ENCODE assay signal across 8 mouse cellular contexts in the genomic region with DNA sequence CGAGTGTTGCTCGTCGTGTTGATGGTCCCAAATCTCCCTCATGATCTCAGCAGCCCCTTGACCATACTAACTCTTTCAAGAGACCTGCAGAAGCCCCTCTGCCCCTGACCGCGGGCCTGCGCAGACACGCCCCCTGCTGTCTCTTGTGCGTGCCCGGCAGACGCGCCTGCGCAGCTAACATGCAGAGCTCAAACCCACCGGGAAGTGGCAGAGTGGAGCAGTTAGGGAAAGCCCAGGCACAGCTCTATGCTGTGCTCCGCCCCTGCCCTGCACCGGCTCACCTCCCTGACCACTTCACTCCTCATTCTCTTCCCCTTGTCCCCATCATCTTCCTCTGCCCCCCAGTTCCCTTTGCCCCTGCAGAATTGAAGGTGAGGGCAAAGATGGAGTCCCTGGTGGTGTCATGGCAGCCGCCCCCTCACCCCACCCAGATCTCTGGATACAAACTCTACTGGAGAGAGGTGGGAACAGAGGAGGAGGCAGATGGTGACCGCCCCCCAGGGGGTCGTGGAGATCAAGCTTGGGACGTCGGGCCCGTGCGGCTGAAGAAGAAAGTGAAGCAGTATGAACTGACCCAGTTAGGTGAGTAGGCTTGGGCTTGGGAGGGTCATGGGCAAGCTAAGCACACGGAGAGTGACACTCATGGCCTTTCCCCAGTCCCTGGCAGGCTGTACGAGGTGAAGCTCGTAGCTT. TPM values are rescaled to one million over a fixed set of nuclear protein-coding genes. Genes with fewer than 3 reads are reported as not detected.
DNase-seq lines count a peak whose midpoint lies in the region; ATAC-seq and TF ChIP-seq lines count a peak whose summit lies in the region.

No protein-coding gene starts in this region.

- peak overlapping the region; percentile 39 for H3K9ac ChIP-seq in liver, embryonic 11.5 days (ENCODE audit: low read depth, low read length)

- no peak overlapping the region for H3K4me3 ChIP-seq in layer of hippocampus, adult 2 months
- H3K4me3 ChIP-seq in liver, embryonic 11.5 days (ENCODE audit: low read depth, low read length), result peak overlapping the region; percentile 40

- H3K9me3 ChIP-seq in liver, embryonic 11.5 days (ENCODE audit: control insufficient read depth, low read length), result no peaks in the 10 kb centered on the region

- H3K27me3 ChIP-seq in liver, embryonic 11.5 days (replicated peaks; ENCODE audit: control insufficient read depth, insufficient read depth, low read length), result peaks cover 20% of the 10 kb centered on the region

- peak overlapping the region; percentile 76 for H3K4me2 ChIP-seq in liver, embryonic 11.5 days

- H3K36me3 ChIP-seq in liver, embryonic 11.5 days (ENCODE audit: control insufficient read depth, insufficient read depth, low read length), result peaks cover 2% of the 10 kb centered on the region; the same call in 1 of the 2 replicates

- WGBS in liver, embryonic 11.5 days, result 10% methylated on average over 25 of the region's 25 CpGs

- peak; percentile 73 for TF ChIP-seq CTCF in layer of hippocampus, adult 2 months (conservative IDR thresholded peaks at IDR 0.05)

- DNase-seq in layer of hippocampus, adult 2 months (ENCODE audit: low spot score in 2 of 2), result no peak
- no peak for DNase-seq in layer of hippocampus, adult 9-11 months
- DNase-seq in brain, adult 2 months (ENCODE audit: low read depth, low spot score), result peak; percentile 34
- peak; percentile 44 for DNase-seq in liver, embryonic 11.5 days (ENCODE audit: low spot score)
- DNase-seq in natural killer cell, adult 2 months (ENCODE audit: low spot score in 2 of 2), result peak; percentile 32 to 41
- DNase-seq in ovary, postnatal 14 days (ENCODE audit: low spot score), result no peak
- DNase-seq in layer of hippocampus, adult 18-20 months (ENCODE audit: low spot score in 2 of 2), result no peak

- ATAC-seq in hematopoietic stem cell, adult 5-6 weeks (replicated peaks in 1 of 2; ENCODE audit: insufficient read depth in 1 of 2, low FRiP score in 2 of 2, low TSS enrichment in 1 of 2, low read depth in 1 of 2, poor library complexity in 2 of 2, severe bottlenecking in 2 of 2), result peak; percentile 64 to 76
- ATAC-seq in liver, embryonic 11.5 days (replicated peaks; ENCODE audit: low FRiP score), result peak; percentile 59; the same call in 1 of the 2 replicates

- H3K4me1 ChIP-seq in liver, embryonic 11.5 days (replicated peaks; ENCODE audit: control insufficient read depth, insufficient read depth, low read length), result peaks cover 2% of the 10 kb centered on the region; the same call in 1 of the 2 replicates

- H3K27ac ChIP-seq in layer of hippocampus, adult 2 months, result no peak overlapping the region
- H3K27ac ChIP-seq in liver, embryonic 11.5 days (ENCODE audit: low read depth, low read length), result no peak overlapping the region

RNA-seq across cellular contexts. Expression of gene Igdcc3, which starts 12.7 kb away (rescaled TPM):
- 1 to 10 TPM; 3.5 to 4.9 TPM for total RNA-seq in layer of hippocampus, adult 2 months (2021)
- not detected in 2 replicates for total RNA-seq in hematopoietic stem cell, adult 5-6 weeks (2017)
- 4.8 and 5.5 TPM in 2 replicates for polyA plus RNA-seq in liver, embryonic 11.5 days (2014; fragmentation: Nextera tagmentation; extraction: Ambion mirVana)
- total RNA-seq in layer of hippocampus, adult 18-20 months (2021), result 1 to 10 TPM; 2.9 to 4.0 TPM

RNA-seq across cellular contexts. Expression of gene Igdcc4, which starts 27.0 kb away (rescaled TPM):
- 10 to 100 TPM; 34.7 to 38.8 TPM for total RNA-seq in layer of hippocampus, adult 2 months (2021)
- total RNA-seq in hematopoietic stem cell, adult 5-6 weeks (2017), result 1.4 and 1.6 TPM in 2 replicates
- polyA plus RNA-seq in liver, embryonic 11.5 days (2014; fragmentation: Nextera tagmentation; extraction: Ambion mirVana), result 12.0 and 15.0 TPM in 2 replicates
- total RNA-seq in layer of hippocampus, adult 18-20 months (2021), result 10 to 100 TPM; 37.2 TPM

Comparison
In these comparisons a context has a peak if more than half of its experiments do, and no peak if none do; other contexts are left out.
1. DNase-seq: peak in brain, adult 2 months (single experiment), liver, embryonic 11.5 days (single experiment) and natural killer cell, adult 2 months (2 of 2); none in layer of hippocampus, adult 2 months (0 of 2), layer of hippocampus, adult 9-11 months (single experiment), ovary, postnatal 14 days (single experiment) and layer of hippocampus, adult 18-20 months (0 of 2).
2. RNA of gene Igdcc4, which starts 27.0 kb away (total RNA-seq): 34.7 to 38.8 TPM in layer of hippocampus, adult 2 months and 37.2 TPM in layer of hippocampus, adult 18-20 months; 1.4 to 1.6 TPM in hematopoietic stem cell, adult 5-6 weeks; every median in the first group is over 10 times any median in the second.